Mouse (Mus musculus) right cerebral cortex, postnatal 36 days (tissue): ENCODE measurements around the gene Cmc1.
"Not testable (repeated sequence)": the region's sequence is repeated elsewhere in the genome, so short reads cannot be mapped to it uniquely, and the experiment has no call there.

Experiments
- DNase-seq, 2 experiments: peaks; one replicate each; pipeline ENCODE4 v3.0.0; 2022; ENCODE audit warnings: low spot score in 2 of 2, mixed read lengths in 1 of 2

The Cmc1 gene

DNA sequence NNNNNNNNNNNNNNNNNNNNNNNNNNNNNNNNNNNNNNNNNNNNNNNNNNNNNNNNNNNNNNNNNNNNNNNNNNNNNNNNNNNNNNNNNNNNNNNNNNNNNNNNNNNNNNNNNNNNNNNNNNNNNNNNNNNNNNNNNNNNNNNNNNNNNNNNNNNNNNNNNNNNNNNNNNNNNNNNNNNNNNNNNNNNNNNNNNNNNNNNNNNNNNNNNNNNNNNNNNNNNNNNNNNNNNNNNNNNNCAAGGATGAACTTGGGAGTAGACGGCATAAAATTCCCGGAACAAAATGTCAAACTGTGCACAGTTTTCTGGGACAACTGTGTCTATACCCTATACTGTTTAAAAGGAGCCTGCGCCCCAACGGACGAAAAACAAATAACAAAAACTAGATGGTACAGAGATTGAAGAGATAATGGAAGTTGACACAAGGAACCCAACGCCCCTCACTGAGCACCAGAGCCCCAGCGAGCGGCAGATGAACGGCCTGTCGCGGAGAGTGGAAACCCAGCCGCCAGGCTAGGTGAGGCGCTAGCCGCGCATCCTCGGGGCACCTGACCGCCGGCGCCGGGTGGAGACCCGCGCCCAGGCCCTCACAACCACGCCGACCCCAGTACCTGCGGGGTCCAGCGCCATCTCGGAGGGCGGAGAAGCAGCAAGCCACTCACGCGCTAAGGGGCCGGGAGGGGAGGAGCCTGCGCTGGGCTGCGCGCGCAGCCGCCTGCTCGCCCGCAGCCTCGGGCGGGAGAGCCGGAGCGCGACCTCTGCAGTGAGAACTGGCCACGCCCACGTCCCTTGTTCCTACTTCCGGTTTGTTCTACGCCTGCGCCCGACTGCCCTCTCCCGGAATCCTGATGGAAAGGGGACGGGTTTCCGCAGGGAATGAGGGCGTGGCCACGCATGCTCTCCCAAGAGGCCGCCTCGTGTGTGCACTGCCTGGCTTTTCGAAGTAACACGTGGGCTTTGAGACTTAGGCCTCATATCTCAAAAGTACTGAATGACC is at the start of gene Cmc1:
Gene Cmc1, minus strand, starts transcription at position 771 of the 996 bp plus-strand sequence.
- peak; percentile 91 to 96 for DNase-seq

DNA sequence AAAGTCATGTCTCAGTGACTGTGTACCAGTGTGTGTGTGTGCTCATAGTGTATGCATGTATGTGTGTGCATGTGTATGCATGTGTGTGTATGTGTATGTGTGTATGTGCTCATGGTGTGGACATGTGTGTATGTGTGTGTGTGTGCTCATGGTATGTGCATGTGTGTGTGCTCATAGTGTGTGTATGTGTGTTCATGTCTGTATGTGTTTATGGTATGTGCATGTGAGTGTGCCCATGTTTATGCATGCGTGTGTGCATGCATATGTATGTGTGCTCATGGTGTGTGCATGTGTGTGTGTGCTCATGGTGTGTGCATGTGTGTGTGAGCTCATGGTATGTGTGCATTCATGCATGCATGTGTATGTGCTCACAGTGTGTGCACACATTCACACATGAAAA is 48.6 kb upstream of the Cmc1 start:
- no peak for DNase-seq

DNA sequence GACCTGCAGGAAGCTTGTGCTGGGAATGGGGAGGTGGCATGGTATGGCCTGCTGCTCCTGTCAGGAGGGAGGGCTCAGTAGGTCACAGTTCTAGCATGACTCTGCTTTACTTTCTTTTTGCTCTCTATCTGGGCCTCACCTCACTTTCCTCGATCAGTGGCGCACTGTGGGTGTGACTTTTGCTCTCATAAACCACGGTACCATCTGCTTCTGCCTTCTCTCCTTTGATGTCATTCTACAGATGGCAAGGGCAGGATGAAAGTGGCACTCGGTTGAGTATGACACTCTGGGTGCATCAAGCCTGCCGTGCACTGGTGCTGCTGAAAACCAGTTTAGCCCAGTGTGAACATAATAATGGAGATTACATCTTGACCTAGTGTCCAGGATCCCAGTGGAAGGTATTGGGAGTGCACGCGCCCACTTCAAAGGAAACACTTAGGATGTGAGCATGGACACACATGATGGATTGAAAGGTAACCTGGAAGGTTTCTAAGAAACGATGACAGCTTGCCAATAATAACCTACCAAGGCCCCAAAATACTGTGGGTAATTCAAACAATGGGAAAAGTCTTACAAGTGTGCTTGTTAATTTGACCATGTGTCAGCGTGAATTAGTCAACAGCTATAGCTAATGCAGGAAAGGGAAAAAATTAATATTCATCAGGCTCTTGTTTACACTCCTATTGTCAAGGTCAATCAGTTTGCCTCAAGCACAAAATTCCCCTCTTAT is 46.8 kb upstream of the Cmc1 start:
- no peak for DNase-seq

DNA sequence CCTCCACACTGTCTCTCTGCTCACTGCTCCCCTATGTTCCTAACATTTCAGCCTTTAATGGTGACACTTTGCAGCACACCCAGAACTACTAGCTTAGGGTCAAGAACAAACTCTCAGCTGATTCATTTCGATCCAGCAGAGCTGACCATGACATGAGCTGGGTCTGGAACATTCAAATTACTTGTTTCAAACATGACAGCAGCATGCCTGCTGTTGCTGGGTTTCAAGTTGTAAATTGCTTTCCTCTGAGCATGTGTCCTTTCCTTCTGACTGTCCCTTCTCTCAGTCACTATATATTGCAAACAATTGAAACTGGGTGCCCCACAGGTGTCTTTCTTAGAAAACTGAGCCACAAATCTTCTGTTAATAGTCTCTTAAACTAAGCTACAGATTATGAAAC is 43.3 kb upstream of the Cmc1 start:
- no peak for DNase-seq

DNA sequence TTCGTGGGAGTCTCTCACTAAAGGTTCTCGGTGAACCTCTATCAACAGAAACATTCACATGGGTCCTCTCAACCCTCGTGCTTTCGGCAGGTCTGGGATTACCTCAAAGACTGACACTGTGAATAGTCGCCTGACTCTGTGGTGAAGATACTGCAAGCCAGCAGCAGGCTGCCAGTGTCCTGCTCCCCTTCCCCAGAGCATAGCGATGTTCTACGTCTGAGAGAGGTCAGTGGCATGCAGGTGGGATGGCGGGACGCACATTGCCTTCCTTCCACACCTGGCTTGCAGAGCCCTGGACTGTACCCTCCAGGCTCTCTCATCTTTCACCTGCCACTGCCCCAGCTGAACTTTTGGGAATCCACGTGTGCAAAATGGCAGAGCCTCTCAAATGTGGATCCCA is 41.3 kb upstream of the Cmc1 start:
- no peak for DNase-seq

DNA sequence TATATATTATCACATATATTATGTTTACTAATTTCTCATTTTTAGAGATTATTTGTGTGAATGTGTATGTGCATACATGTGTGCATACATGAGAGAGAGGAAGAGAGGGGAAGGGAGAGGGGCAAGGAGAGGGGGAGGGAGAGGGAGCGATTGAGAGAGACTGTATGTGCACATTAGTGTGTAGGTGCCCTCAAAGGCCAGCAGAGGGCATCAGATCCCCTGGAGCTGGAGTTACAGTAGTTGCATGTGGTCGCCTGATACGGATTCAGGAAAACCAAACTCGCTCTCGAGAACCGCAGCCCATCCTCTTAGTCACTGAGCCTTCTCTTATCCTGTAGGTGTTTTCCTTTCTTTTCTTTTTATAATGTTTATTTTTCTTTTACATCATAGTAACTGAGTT is 38.4 kb upstream of the Cmc1 start:
- no peak for DNase-seq

DNA sequence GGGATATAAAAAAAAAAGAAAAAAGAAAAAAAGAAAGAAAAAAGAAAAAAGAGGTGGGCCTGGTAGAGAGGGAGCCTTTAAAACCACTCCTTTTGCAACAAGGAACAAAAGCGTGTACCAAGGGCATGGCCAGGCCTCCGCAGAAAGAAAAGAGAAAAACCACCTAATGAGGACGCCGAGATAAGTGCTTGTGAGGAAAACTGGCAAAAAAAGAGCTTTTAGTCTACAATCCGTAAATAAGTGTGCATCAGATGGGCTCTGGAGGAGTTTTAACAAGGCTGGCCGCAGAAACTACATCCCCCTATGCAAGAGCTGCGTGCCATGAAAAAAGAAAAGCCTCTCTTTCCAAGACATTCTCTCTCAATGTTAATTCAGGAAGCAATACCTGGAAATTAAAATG is 37.4 kb upstream of the Cmc1 start:
- no peak for DNase-seq

DNA sequence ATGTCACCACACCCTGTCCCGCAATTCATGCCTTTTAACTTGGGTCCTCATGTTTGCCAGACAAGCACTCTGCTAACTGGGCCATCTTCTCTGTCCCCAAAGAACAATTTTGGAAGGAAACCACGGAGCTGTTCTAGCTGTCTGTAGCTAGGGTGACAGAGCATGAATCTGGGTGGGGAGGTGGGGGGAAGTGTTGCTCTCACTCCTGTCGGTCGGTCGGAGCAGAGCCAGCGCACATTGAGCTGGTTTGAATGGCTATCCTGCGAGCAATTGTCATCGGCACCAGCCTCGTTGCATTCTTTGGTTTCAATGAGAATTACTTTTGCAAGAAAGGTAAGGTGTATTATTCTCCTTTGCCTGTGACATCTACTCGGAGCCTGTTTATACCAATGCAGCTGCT is 36.8 kb upstream of the Cmc1 start:
- no peak for DNase-seq

DNA sequence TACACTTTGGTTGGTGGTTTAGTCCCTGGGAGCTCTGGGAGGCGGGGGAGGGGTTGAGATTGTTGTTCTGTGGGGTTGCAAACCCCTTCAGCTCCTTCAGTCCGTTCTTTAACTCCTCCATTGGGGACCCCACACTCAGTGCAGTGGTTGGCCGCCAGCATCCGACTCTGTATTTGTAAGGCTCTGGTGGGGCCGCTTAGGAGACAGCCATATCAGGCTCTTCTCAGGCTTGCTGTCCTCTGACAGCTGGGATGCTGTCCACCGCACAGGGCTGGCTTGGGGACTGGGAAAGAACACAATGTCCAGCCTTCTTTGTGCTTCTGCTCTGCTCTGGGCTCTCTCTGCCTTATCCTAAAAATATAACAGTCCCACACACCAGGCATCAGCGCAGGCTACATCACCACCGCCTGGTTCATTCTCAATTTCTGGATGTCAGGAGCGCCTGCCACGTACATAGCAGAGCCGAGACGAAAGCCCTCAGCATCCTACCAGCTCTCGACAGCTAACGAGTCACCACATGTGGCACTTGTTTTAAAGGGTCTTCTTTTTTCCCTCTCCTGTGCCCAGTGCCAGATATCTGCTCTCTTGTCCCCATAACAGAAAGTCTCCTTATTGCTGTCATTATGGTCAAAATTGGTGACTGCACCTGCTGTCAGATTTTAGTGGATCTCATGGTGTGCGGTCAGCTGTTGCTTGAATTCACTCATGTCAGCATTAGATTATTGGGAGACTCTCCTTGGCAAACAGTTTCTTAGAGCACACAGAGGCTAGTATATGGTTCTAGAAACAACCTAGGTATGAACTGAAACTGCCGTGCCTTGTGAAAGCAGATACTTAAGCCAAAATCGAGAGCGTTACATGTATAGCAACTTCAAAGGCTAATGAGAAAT is 29.4 kb upstream of the Cmc1 start:
- no peak for DNase-seq

DNA sequence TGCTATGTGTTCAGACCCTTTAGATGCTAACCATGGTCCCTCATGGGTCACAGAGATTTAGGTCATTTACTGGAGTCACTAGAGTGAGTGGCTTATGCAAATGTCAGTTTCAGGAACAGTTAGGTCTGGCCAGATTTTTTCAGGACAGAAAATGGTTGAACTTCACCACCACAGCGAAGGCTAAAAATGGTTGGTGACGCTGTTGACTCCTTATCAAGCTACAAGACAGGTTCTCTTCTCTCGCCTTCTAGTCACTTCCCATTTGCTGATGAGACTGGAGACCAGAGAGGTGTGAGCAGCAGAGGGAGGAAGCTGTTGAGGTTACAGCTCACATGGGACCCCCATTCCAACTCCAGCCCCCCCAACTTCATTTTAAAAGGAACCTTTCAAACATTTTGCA is 26.7 kb upstream of the Cmc1 start:
- no peak for DNase-seq

DNA sequence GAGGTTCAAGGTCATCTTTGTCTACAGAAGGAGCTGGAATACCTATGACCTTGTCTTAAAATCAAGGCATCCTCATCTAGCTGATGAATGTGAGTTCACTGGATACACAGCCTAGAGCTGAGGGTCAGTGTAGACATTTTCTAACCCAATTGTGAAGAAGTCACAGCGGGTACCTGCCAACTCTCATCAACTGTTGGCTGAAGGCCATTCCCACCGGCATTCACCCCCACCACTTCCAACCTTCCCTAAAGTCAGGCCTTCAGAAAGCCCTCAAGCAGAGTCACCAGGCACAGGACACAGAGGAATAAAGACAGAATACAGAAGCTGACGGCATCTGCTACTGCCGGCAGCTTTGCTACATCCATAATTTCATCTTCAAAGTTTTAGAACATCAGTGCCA is 25.4 kb upstream of the Cmc1 start:
- no peak for DNase-seq

DNA sequence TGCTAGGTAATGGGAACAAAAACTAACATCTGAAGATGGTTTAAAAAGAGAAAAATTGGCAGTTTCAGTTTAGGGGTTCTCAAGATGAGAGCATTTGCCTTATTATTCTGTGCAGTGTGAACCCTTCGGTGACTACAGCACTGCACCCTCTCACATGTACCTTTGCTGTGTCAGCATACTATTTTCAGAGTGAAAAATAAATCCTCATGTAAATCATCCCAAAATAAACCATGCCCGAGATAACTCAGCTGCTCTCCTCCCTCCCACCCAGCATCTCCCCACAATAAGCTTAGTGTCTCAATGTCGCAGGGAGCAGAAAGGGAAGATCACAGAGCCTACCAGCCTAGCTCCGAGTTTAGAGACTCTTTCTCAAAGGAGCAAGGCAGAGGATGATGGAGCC is 23.1 kb upstream of the Cmc1 start:
- DNase-seq = no peak

DNA sequence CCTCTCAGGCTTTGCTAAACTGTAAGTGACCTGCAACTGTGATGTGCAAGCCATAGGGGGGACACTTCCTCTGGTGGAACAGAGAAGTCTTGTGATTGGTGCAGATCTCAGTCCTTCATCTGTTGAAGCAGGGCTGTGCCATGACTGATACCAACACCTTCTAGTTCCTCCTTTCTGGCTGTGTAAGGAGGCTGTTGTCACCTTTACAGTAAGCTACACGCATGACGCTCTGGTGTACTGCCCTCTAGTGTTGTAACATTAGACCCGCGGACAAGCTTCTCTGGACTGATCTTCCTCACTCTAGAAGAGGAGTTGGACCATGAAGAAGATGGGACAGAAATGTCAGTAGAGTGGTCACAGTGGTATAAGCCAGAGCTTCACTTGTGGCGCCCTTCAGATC is 18.6 kb upstream of the Cmc1 start:
- DNase-seq = no peak

DNA sequence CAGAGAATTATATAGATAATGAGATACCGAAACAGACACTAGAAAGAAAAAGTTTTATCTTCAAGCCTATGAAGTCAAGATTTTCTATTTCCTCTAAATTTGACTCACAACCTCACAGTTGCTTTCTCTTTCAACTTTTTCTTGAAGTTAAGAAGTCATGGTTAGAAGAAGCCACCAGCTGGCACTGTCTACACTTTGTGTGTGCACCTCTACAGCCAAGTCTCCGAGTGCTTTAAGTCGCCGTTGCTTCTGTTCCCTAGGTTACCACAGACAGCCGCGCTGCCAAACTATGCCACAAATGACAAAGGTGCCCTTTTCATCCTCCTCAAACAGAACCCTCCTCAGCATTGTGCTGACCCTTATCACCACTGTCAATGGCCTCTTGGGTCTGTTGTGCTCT is 17.6 kb upstream of the Cmc1 start:
- no peak for DNase-seq

DNA sequence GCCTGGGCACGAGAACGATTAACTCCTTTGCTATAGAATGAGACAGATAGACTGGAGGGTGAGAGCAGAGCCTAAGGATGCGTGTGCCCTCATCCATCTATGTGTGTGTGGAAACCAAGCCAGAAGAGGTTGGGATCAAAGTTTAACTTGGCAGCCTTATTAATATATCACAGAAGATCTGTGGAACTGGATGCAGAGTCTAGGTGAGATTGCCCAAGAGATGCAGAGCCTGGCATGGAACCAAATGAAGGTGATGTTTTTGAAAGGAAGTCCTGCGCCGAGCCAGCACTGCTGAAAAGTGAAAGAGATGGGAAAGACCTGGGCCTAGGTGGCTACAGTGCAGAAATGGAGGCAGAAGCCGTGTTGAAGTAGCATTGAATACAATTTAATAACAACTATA is 11.6 kb upstream of the Cmc1 start:
- DNase-seq = no peak

DNA sequence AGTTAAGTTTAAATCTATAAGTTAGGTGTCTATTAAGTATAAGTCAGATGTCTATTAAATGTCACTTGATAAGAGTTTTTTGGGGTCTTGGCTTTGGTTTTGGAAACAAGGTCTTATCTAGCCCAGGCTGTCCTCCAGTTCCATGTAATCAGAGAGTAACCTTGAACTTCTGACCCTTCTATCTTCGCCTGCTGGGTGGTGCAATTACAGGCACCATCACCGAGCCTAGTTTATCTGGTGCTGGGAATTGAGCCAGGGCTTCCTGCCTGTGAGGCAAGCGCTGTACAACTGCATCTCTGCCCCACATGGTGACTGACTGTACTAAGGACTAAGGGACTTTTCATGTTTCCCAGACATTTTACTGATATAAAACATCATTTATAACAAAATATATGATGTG is 10.0 kb upstream of the Cmc1 start:
- DNase-seq = no peak

DNA sequence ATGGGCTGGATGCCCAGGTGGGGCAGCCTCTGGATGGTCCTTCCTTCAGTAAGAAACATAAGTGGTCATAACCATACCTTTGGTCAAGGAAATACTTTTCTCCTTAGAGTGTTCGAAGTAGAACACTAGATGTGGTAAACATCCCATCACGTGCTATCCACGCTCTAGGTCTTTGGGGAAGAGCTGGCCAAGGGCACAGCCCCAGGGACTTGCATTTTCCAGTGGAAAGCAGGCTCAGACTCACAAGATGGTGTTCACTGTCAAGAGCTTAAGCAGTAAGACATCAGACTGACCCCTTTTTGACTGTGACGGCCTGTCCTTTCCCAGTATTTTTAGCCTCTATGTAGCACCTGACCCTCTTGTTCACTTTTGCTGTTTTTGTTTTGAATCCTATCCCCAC is 8.2 kb upstream of the Cmc1 start:
- no peak for DNase-seq

DNA sequence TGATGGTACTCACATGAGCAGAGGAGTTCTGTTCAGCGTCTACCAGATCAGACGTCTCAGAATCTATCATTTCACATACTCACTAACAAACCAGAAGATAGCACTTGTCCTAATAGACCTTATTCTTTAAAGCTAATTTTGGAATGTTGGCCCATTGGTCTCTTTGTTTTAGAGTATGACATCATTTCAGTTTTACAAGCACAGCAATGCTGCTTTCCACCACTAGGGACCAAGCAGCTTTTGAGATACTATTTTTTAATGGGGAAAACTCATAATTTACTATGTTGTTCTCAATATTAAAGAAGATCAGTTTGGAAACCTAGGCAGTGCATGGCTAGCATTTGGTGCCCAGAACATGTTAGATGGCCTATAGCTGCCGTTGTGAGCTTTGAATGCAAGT is 7.3 kb upstream of the Cmc1 start:
- DNase-seq = no peak

DNA sequence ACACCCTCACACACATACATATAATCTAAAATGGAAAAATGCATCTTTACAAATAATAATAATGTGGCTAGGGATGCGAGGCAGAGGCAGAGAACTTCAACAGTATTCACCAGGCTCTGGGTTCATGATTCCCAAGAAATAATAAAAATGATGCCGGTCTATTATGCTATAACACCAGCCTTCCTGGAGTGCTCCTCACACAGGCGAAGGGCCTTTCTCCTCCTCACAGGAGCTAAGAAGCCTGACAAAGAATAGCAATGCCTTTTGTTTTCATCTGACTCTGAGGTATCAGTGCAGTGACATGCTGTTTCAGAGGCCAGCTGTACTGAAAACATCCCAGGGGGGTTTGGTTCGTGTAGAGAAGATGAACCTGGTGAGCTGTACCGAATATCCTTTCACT is 4.7 kb upstream of the Cmc1 start:
- no peak for DNase-seq

DNA sequence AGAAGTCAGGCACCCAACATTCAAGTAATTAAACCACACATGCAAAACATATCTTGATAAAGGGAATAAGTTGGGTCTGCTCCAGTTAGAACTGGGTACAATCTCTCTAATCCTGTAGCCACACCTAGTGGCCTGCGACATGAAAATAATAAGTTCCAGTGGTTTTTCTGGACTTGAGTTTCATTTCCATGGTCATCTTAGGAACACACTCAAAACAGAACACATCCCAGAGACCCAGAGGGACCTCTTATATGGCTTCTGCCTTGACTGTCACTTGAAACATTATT is 1.2 kb upstream of the Cmc1 start:
- no peak for DNase-seq

DNA sequence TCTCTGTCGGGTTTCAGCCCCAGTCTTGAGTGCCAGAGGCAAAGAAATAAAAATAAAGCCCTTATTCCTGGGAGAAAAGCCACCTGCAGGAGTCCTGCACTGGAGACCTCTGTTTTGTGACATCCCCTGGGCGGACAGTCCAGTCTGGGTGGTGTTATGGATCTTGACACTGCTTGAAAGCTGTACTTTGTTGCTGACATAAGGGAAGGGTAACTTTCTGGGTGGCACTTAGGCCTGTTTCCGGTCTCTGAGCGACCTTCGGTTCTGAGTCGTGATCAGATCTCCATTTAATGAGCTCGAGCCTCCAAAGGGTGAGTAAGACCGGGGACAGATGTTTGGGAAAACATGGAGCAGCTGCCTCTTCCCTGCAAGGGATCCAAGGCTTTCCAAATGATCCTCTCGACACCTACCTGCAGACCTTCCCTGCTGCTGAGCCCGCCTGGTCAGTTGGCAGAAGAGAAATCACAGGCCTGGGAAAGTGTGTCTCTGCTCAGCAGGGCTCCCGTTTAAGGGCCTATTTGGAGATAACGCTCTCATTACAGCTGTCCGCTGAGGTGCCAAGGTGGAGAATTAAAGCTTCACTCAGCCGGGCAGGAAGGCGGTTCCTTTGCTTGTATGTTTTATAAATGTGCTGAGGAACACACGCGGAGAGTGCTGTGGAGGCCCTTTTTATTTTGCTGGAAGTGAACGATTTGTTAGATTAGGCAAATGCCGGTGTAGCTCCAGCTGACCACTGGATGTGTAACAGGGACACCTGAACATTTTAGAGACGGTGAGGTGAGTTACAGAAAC is 648 bp upstream of the Cmc1 start:
- no peak for DNase-seq

DNA sequence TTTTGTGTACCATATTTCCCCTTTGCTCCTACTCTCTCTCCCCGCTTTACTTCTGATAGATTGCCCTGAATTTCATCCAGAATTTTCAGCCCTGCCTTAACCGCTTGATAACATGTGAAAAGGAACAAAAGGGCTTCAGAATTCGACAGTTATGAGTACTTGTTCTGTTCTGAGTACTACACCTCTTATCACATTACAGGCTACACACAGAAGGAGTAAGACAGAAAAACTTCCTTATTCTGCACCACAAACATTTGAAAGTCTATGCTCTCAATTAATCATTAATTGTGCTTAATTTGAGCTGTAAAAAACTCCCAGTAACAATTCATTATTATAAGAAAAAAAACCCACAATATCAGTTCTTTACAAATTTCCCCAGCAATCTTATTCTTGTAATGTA is 9.6 kb downstream of the Cmc1 start:
- not testable (repeated sequence) for DNase-seq
